Mouse (Mus musculus) brain, embryonic 14.5 days (tissue): Measurements from ENCODE around the gene Prkcq. TPM values are rescaled to one million over a fixed set of nuclear protein-coding genes. Genes with fewer than 3 reads are reported as not detected.

ENCODE experiments used
- DNase-seq: peaks from one replicate; pipeline ENCODE4 v3.0.0-alpha.2; 2011; ENCODE audit warnings: low read depth
- CTCF ChIP-seq: fragments of 200-500 bp; IDR thresholded peaks from 2 replicates; pipeline ENCODE4 v1.5.1; 2012; ENCODE audit warnings: inconsistent platforms, mild to moderate bottlenecking, moderate library complexity, borderline replicate concordance; ENCODE audit not compliant: insufficient read depth, insufficient read length; ENCODE audit errors: extremely low read depth
- POLR2A ChIP-seq: fragments of 200-500 bp; IDR thresholded peaks from 2 replicates; pipeline ENCODE4 v1.6.1; 2012; ENCODE audit warnings: mild to moderate bottlenecking, inconsistent platforms, borderline replicate concordance; ENCODE audit not compliant: poor library complexity, insufficient read depth, insufficient read length, severe bottlenecking; ENCODE audit errors: extremely low read depth
- polyA plus RNA-seq: library from polyadenylated mRNA; depleted of rRNA; stranded (reverse); fragments of >200 nt; gene quantifications from 2 replicates; pipeline ENCODE4 v1.2.3, GENCODE M21; 2012

The Prkcq gene
- polyA plus RNA-seq, 1 experiment = 6.3 TPM

DNA sequence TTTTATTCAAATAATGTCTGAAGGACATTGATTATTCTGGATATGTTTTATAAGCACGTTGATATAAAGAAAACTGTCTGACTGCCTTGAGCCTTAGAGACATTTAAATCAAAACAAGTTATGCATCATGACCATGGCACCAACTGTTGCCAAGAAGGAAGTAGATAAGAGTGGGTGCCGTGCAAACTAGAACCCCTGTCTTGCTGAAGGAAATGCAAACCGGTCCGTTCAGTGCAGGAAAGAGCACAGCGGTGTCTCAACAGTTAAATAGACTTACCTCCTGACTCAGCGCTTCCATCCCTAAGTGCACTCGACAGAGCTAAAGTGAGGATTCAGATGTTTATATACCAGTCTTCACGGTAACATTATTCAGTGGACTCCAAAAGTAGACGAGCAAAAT lies 36.4 kb downstream of the Prkcq start:
- no peak for DNase-seq
- TF ChIP-seq POLR2A (no peak), CTCF (no peak)

DNA sequence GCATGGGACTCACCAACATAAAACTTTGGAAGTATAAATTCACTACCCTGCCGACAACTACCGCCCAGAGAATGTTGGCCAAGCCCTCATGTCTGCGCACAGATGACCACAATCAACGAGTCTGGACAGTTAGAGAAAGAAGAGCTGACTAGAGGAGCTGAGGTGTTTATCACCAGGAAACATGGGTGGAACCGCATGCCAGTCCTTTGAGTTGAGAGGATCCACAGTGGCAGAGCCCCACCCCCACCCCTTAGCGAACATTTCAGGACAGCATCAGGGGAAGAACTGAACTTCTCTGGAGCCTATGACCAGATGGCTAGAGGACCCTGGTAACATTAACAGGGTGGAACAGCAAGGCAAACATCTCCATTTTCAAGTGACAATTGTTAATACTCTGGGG lies 37.4 kb downstream of the Prkcq start:
- TF ChIP-seq CTCF = no peak
- no peak for DNase-seq

DNA sequence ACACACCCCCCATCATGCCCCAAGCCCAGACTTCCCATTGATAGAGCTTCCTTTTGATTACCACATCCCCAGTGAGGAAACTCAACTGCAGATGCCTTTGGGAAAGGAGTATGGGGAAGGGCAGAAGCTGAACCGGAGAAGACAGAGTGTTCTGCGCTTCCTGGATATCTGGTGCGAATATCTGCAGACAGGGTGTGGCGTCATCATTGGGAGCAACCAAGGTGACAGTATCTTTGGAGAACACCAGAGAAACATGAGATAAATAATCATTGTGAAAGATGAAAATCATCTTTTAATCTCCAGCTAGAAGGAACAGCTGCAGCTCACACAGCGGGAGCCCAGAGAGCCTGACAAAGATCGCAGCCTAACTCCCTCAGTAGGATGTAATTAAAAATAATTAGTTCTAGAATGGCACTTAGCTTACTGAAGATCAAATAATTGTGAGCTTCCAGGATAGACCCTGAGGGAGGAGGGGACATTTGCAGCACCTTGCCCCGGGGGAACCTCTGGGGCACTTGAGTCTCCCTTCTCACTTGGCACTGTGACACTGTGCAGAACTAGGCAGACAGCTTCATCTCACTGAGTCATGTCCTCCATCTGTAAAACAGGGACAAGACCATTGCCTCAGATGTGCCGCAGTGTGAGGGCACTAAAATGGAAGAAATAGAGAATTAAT lies 38.5 kb downstream of the Prkcq start:
- peak; percentile 57 for DNase-seq
- TF ChIP-seq CTCF = no peak
- TF ChIP-seq POLR2A = no peak

DNA sequence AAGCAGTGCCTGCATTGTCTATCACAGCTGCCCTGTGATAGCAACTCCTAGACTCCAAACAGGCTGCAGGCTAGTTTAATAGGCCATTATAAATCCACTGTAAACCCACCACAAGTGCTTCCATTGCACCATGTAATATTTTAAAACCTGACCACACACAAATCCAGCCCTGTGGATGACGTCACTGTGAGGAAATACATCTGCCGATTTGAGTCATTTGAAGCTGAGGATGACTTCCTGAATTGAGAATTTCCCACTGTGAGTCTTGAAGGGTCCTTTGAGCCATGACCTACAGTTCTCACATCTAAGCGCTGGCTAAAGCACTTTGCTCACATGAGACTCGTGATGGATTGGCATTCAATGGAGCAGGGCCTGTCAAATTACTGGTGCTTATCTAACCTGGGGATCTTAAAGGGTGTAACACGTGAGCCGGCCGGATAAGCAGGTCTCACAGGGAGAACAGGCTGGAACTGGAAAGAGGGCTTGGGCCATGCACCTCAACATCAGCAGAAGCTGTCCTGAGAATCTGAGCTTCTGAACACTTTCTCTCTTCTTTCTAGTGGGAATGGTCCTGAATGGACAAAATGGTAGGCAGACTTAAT lies 40.2 kb downstream of the Prkcq start:
- no peak for DNase-seq
- TF ChIP-seq CTCF (no peak), POLR2A (no peak)

DNA sequence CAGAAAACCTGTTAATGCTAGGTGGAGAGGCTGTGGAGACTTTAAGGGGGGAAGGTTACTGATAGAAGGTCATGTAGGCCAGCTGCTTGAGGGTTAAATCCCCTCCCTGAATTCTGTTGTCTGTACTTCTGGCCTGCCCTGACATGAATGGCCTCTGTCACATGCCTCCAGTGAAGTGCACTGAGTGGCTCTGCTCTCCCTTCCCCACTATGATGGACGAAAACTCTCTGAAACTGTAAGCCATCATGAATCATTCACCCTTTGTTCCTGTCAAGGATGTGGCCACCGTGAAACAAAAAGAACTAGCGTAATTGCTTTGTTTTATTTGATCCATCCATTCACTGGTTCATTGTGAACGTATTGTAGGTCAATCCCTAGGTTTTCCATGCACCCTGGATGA lies 44.5 kb downstream of the Prkcq start:
- no peak for DNase-seq
- no peak for TF ChIP-seq CTCF

DNA sequence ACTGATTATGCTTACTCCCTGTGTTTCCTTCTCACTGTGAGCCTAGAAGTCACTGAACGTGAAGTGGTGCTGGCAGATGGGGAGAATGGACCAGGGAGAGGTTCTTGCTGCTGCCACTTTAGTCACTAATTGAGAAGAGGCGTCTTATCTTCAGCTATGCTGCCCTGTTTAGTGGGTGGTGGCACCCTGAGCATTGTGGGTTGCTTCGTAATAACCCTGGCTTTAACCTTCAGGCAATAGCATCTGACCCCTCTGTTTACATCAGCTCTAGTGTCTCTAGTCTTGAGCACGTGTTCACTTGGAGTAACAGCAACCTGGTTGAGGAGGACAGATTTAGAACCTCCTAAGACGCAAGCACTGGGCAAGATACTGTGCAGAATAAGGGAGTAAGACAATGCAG lies 44.9 kb downstream of the Prkcq start:
- no peak for DNase-seq
- no peak for TF ChIP-seq CTCF
- TF ChIP-seq POLR2A = no peak

DNA sequence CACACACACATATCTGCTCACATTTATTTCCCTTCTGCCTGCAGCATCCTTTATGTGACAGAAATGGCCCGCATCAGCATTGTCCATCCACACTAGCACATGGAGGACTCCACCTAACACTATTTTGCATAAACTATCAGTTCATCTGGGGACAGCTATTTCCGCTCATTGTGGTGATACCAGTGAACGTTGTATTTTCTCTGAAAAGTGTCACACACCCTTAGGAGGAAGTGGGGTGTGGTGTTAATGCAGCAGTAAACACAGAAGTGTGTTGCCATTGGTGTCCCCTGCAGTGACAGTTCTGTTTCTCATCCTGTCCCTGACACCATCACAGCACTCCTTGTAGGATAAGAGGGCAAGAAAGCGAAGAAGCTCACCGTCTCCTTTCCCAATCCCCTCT lies 46.2 kb downstream of the Prkcq start:
- DNase-seq = no peak
- TF ChIP-seq POLR2A (no peak), CTCF (no peak)

DNA sequence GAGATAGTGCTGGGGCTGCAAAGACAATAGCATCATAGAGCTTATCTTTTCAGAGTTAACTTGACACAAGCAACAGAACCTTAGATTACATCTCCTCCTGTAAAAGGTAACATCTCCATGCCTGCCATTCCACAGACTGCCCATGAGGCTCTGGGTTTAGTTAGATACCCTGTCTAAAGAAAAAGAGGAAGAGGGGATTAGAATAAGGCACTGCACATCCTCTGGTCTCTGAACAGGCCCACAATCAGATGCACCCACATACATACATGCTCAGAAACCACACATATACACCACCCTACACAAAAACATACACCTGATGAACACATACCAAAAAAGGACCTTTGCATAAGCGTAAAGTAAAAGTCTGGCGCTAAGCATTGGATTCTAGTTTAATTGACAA lies 47.4 kb downstream of the Prkcq start:
- TF ChIP-seq POLR2A (no peak), CTCF (no peak)
- no peak for DNase-seq

DNA sequence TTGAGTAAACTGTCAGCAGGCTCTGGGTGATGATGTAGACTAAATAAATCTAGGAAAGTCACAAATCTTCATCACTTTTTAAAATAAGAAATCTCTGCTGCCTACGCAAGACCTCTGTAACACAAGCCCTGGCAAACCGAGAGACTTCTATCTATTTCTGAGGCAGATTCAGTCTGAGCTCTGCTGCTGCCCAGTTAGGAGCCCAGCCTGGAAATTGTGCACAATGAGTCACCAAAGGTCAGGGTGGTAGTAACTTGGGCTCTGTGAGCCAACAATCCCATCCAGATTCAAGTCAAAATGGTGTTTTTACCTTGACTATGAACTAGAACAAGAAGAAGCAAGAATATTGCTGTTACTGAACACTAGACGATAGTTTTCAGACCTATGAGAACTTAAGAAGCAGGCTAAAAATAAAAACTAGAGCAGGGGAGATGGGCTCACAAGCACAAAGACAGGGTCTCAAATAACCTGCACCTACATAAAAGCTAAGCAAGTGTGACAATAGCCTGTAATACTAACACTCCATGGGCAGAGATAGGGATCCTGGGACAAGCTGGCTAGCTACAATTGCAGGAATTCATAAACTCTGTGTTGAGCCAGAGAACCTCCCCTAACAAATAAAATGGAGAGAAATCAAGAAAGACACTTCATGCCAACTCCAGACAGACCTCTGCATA lies 53.0 kb downstream of the Prkcq start:
- TF ChIP-seq CTCF (no peak), POLR2A (no peak)

DNA sequence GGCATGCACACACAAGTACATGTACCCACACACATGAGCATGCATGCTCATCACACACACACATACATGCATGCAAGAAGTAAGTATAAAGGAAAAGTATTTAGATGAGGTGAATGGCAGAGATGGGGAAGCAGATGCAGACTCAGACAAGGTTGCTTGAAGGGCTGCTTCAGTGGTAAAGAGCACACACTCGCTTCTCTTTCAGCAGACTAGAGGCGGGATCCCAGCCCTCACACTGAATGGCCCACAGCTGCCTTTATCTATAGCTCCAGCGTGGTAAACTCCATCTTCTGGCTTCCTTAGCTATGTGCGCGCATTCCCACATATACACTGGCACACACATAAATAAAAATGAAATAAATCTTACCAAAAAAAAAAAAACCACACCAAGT lies 53.6 kb downstream of the Prkcq start:
- TF ChIP-seq POLR2A = no peak
- TF ChIP-seq CTCF = no peak
- no peak for DNase-seq

More for the DNA sequence above, 53.0 kb downstream of the Prkcq start:
- DNase-seq = no peak

DNA sequence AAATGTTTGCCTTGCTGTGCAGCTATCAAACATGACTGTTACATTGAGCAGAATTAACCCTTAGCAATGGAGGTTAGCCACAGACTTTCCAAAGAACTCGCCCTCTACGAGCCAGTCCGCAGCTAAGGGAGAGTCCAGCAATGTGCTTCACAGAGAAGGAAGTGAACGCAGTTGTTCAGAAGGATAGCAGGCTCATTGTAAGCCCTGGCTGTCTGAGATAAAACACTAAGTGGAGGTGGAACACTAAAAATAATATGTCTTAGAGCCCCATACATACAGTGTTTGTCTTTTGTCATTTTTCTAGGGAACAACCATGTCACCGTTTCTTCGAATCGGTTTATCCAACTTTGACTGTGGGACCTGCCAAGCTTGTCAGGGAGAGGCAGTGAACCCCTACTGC lies 54.6 kb downstream of the Prkcq start:
- TF ChIP-seq CTCF = no peak
- TF ChIP-seq POLR2A = no peak
- DNase-seq = no peak

DNA sequence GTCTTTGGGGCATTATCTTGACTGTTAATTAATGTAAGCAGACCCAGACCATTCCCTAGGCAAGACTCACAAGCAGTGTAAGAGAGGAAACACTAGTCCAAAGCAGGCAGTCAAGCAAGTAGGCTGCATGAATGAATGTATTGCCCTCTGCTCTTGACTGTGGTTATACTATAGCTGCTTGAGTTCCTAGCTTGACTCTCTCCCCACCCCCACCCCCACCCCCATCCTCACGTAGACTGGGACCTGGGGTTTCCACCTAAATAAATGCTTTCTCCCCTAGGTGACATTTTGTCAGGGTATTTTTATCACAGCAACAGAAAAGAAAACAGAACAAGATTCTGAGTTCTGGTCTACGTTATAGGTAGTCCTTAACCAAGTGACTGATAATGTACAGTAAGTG lies 57.2 kb downstream of the Prkcq start:
- TF ChIP-seq CTCF (no peak), POLR2A (no peak)

DNA sequence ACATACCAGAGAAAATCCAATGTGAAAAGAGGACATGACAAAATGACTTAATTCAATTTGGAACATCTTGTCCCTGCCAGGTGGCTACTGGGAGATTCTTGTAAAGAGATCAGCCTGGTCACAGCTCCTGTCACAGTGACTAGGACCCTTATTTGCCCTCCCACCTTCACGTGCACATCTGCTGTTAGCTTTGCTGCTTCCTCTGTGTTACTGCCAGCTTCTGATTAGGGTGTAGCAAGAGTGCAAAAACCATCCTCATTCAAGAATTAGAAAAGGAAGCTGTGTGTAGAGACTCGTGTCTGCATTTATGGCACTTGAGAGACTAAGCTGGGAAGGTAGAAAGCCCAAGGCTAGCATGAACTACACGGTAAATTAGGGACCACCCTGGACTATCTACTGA lies 59.2 kb downstream of the Prkcq start:
- no peak for TF ChIP-seq POLR2A
- TF ChIP-seq CTCF = no peak
- no peak for DNase-seq

More for the DNA sequence above, 57.2 kb downstream of the Prkcq start:
- DNase-seq = no peak

DNA sequence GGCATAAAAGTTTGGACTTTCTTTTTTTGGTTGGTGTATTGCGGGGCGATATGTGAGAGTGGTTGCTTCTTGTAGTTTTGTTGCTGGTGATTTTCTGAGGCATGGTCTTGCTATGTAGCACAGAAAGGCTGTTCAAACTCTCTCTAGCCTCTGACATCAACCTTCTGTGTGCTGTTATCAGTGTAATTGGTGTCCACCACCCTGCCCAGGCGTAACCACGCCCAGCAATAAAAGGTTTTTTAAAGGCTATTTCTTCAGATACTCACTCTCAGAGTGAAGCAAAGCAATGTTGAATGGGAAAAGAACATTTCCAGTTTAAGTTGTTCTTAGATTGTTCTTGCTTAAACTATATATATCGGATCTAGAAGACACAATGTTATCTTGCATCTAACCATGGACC lies 60.1 kb downstream of the Prkcq start:
- DNase-seq = no peak
- TF ChIP-seq POLR2A (no peak), CTCF (no peak)
